Mouse (Mus musculus) urinary bladder, postnatal 36 days (tissue): Measurements from ENCODE around the gene 5430419D17Rik.
A peak's percentile ranks its signal among the peaks of the same experiment; 100 is the strongest.

Source experiments
- DNase-seq, 2 experiments: peaks; one replicate each; pipeline ENCODE4 v3.0.0; 2022; ENCODE audit warnings: low spot score in 2 of 2, mixed read lengths in 1 of 2

5430419D17Rik gene

DNA sequence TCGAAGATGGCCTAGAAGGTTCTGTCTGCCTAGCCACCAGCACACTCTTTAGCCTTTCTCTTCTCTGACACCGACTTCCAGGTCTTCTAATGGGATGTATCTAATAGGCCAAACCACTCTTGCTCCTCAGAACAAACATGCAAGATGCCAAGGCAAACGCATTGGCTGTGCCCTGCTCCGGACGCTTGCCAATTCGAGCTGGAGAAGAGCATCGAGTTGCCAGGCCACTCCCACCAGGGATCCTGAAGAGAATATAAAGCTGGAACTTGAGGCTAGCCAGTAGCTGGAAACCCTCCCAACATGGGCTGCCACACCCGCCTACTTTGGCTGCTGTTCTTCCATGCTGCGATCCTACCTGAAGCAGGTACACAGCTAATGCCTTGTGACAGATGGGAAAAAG lies at the start of gene 5430419D17Rik:
Gene 5430419D17Rik, plus strand, starts transcription at position 282 of the 400 bp plus-strand sequence.
- no peak for DNase-seq

GRCm38 (mm10) chr7:131130021-131130420 lies 44.2 kb upstream of the 5430419D17Rik start:
- DNase-seq, result no peak

DNA sequence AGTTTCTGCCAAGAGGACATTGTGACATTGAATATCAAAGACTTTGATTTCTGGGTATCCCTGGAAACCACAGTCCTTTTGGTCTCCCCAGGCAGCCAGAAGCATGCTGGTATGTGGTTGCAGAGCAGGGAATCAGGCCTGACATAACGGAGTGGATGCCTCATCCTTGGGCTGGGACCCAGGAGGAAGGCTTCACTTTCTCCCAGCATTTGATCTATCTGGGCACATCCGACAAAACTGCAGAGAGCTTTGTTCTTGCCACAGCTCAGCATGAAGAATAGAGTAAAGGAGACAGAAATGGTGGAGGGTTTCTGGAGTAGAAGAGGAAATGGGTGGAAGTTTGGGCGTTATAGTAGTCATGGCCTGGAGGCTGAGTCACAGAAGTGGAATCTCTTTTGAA lies 41.0 kb upstream of the 5430419D17Rik start:
- DNase-seq, result no peak

DNA sequence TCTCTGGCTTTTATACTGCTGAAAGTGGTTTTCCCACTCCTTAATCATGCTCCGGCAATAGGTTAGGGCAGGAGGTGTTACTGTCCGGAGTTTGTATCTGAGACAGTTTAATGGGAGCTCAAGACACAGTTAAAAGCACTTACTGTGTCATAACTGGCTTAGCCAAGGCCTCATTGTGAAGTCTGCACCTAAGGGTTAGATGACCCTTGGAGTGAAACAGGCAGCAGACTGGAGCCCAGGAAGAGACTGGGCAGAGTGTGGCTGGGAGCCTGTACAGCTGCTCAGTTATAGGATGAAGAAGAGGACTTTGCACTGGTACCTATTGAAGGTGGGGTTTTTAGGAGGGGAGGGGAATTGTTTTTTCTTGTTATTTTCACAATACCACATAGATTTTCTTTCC lies 28.0 kb upstream of the 5430419D17Rik start, which contains the start of gene 4933402N03Rik:
Gene 4933402N03Rik, minus strand, starts transcription at position 101 of the 400 bp plus-strand sequence.
- no peak for DNase-seq

GRCm38 (mm10) chr7:131150179-131150578 lies 24.0 kb upstream of the 5430419D17Rik start:
- no peak for DNase-seq

DNA sequence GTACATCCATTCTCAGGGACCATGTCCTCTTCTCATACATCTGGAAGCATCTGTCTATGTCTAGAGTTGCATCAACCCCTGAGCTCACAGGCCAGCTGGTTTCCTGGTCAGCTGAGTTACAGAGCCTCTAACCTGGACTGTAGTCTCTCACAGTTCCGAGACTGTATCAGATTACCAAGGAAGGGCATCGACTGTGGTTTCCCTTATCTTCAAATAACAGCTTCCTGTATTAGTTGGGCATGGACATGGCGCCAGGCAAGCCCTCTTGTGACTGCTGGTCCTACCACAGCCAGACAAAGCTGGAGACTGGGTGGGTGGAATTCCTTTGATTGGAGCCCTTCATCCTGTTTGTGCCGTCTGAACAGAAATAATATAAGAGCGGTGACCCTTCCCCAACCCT lies 21.2 kb upstream of the 5430419D17Rik start:
- DNase-seq, result no peak

GRCm38 (mm10) chr7:131162251-131162650 lies 12.0 kb upstream of the 5430419D17Rik start:
- no peak for DNase-seq

- no peak for DNase-seq
These were observed 6.4 kb upstream of the 5430419D17Rik start for GRCm38 (mm10) chr7:131167771-131168170.

- DNase-seq, result no peak
These were observed 5.1 kb upstream of the 5430419D17Rik start for GRCm38 (mm10) chr7:131169099-131169498.

DNA sequence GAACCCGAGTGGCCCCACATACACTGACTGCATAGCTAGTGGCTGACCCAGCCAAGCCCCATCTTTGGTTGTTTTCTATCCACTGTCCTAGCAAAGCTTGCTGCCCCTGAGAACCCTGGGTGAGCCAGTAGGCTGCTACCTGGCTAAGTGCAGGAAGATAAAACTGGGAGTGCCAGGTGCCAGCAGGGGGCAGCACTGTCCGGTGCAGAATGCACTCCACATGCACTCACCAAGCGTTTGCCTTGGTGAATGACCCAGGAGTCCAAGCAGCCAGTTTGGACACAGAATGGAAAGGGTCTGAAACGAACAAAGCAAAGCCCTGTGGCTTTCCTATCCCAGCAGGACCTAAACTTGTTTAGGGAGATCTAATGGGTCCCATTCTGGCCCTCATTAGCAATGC lies 8.5 kb downstream of the 5430419D17Rik start:
- DNase-seq, result peak in 1 of 2 experiments; percentile 10

GRCm38 (mm10) chr7:131184339-131184738 lies 10.1 kb downstream of the 5430419D17Rik start:
- DNase-seq, result no peak

- DNase-seq, result no peak
These were observed 12.8 kb downstream of the 5430419D17Rik start for GRCm38 (mm10) chr7:131187047-131187446.

GRCm38 (mm10) chr7:131187996-131188395 lies 13.8 kb downstream of the 5430419D17Rik start:
- DNase-seq, result no peak

GRCm38 (mm10) chr7:131223086-131223485 lies 48.9 kb downstream of the 5430419D17Rik start:
- no peak for DNase-seq

DNA sequence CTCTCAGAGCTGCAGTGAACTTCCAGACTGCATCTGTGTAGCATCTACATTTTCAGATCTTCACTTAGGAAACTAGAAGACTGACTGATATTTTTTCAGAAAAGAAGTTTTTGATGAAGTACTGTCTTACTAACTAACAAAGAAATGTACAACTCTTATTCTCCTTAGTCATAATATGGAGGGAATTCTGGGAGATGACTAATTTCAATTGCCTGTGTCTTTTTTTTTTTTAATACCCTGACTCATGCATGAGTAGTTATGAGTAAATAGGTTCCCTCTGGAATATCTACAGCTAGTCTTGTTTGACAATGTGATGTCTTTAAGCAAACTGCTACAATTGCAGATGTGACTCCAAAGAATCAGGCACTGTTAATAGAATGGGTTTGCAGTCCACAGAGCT lies 61.9 kb downstream of the 5430419D17Rik start:
- no peak for DNase-seq

DNA sequence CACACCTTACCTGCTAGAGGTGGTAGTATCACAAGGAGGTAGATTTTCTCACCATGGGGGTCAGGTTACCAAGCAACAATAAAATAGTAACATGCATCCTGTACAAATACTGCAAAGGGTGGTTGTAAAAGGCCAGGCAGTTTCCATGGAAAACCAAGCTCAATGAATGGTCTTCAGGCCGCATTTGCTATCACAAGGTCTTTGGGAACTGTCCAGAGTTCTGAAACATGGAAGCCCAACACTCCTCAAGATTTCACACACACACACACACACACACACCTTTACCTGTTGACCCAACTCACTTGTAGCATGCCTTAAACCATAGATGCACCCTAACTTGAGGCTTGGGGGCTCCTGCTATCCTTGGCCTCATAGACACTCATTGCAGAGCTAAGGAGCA lies 70.8 kb downstream of the 5430419D17Rik start:
- no peak for DNase-seq

GRCm38 (mm10) chr7:131256841-131257240 lies 82.6 kb downstream of the 5430419D17Rik start:
- DNase-seq, result no peak

- DNase-seq, result no peak
These were observed 83.1 kb downstream of the 5430419D17Rik start for GRCm38 (mm10) chr7:131257309-131257708.

- DNase-seq, result no peak
These were observed 86.7 kb downstream of the 5430419D17Rik start for GRCm38 (mm10) chr7:131260946-131261345.

- DNase-seq, result no peak
These were observed 90.0 kb downstream of the 5430419D17Rik start for GRCm38 (mm10) chr7:131264251-131264650.

DNA sequence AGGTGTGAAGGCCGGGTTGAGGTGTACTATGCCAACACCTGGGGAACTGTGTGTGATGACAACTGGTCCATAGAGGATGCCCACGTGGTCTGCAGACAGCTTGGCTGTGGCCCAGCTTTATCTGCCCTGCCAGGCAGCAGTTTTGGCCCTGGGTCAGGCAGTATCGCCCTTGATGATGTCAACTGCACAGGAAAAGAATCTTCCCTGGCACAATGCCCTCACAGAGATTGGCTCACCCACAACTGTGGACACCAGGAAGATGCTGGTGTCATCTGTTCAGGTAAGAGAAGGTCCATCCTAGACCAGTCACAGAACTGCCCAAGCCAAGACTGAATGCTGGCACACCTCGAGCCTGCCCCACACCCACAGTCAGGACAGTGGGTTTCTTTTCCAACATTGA lies 91.6 kb downstream of the 5430419D17Rik start:
- no peak for DNase-seq

- no peak for DNase-seq
These were observed 122.9 kb downstream of the 5430419D17Rik start for GRCm38 (mm10) chr7:131297151-131297550.

- no peak for DNase-seq
These were observed 129.1 kb downstream of the 5430419D17Rik start for GRCm38 (mm10) chr7:131303340-131303739.

- no peak for DNase-seq
These were observed 132.5 kb downstream of the 5430419D17Rik start for GRCm38 (mm10) chr7:131306733-131307132.
